Mouse (Mus musculus) small intestine, adult 2 months (tissue): ENCODE results near the gene Gm10945.

ENCODE experiments used
- CTCF ChIP-seq: fragments of 200-500 bp; IDR thresholded peaks from 2 replicates; pipeline ENCODE4 v1.5.1; 2012; ENCODE audit warnings: low read depth, mild to moderate bottlenecking, control low read depth, inconsistent platforms, low read length, moderate library complexity, mixed read lengths; ENCODE audit not compliant: insufficient replicate concordance, insufficient read length; ENCODE audit errors: extremely low read depth
- POLR2A ChIP-seq: fragments of 200-500 bp; IDR thresholded peaks from 2 replicates; pipeline ENCODE4 v1.6.1; 2012; ENCODE audit warnings: low read depth, mild to moderate bottlenecking, control low read depth, inconsistent platforms, low read length, moderate library complexity

GRCm38 (mm10) chr10:6790226-6790625, 28.7 kb upstream of the Gm10945 start:
- TF ChIP-seq POLR2A (no peak), CTCF (no peak)
